Mouse (Mus musculus): ENCODE data around the gene Tac2. TPM values are rescaled to one million over a fixed set of nuclear protein-coding genes. Genes with fewer than 3 reads are reported as not detected.

Gene Tac2
- total and polyA plus RNA-seq, 3 experiments, result not detected

GRCm38 (mm10) chr10:127708850-127709370 is 15.4 kb upstream of the Tac2 start:
- Histone ChIP-seq H3K79me2 (replicated peaks; ENCODE audit: control insufficient read depth, insufficient read depth, low read length) (no peaks in the 10 kb centered on the region), H3K27me3 (ENCODE audit: control insufficient read depth, insufficient read depth, low read length) (no peaks in the 10 kb centered on the region), H3K27ac (no peak overlapping the region), H3K4me3 (no peak overlapping the region), H3K4me1 (ENCODE audit: control insufficient read depth, insufficient read depth, low read length) (peaks cover 1% of the 10 kb centered on the region; the same call in 1 of the 2 replicates), H3K36me3 (ENCODE audit: control insufficient read depth, insufficient read depth, low read length) (no peaks in the 10 kb centered on the region), H3K9ac (ENCODE audit: low read depth, low read length) (no peak overlapping the region)
- no peak for DNase-seq
- intact Hi-C loops (cut with DNase I), result no loop called here
- TF ChIP-seq CTCF (IDR thresholded peaks at IDR 0.05), result no peak
- TF ChIP-seq EP300 (IDR thresholded peaks at IDR 0.05; ENCODE audit: insufficient read depth, low read depth, low read length), result no peak
- TF ChIP-seq POLR2A (IDR thresholded peaks at IDR 0.05; ENCODE audit: insufficient read depth, low read depth, low read length), result no peak
- WGBS, result 93% methylated on average over 3 of the region's 3 CpGs

GRCm38 (mm10) chr10:127710331-127710730 is 13.9 kb upstream of the Tac2 start:
- WGBS, result 69% methylated on average over 13 of the region's 13 CpGs
- Histone ChIP-seq H3K79me2 (replicated peaks; ENCODE audit: control insufficient read depth, insufficient read depth, low read length) (no peaks in the 10 kb centered on the region), H3K4me1 (ENCODE audit: control insufficient read depth, insufficient read depth, low read length) (peaks cover 1% of the 10 kb centered on the region; the same call in 1 of the 2 replicates), H3K27ac (no peak overlapping the region), H3K27me3 (ENCODE audit: control insufficient read depth, insufficient read depth, low read length) (no peaks in the 10 kb centered on the region), H3K9ac (ENCODE audit: low read depth, low read length) (no peak overlapping the region), H3K36me3 (ENCODE audit: control insufficient read depth, insufficient read depth, low read length) (no peaks in the 10 kb centered on the region), H3K4me3 (no peak overlapping the region)
- intact Hi-C loops (cut with DNase I), result no loop called here
- no peak for DNase-seq
- TF ChIP-seq POLR2A (IDR thresholded peaks at IDR 0.05; ENCODE audit: insufficient read depth, low read depth, low read length) (no peak), CTCF (IDR thresholded peaks at IDR 0.05) (no peak), EP300 (IDR thresholded peaks at IDR 0.05; ENCODE audit: insufficient read depth, low read depth, low read length) (no peak)

GRCm38 (mm10) chr10:127712736-127713135 is 11.5 kb upstream of the Tac2 start:
- no peak overlapping the region for H3K9ac ChIP-seq (ENCODE audit: low read depth, low read length)
- no peak overlapping the region for H3K27ac ChIP-seq
- intact Hi-C loops (cut with DNase I), result no loop called here
- H3K27me3 ChIP-seq (ENCODE audit: control insufficient read depth, insufficient read depth, low read length), result no peaks in the 10 kb centered on the region
- TF ChIP-seq EP300 (IDR thresholded peaks at IDR 0.05; ENCODE audit: insufficient read depth, low read depth, low read length) (no peak), POLR2A (IDR thresholded peaks at IDR 0.05; ENCODE audit: insufficient read depth, low read depth, low read length) (no peak), CTCF (IDR thresholded peaks at IDR 0.05) (no peak)
- WGBS, result 71% methylated on average over 6 of the region's 6 CpGs
- peaks cover under 1% of the 10 kb centered on the region; the same call in 1 of the 2 replicates for H3K4me1 ChIP-seq (ENCODE audit: control insufficient read depth, insufficient read depth, low read length)
- DNase-seq, result no peak
- H3K79me2 ChIP-seq (replicated peaks; ENCODE audit: control insufficient read depth, insufficient read depth, low read length), result no peaks in the 10 kb centered on the region
- H3K4me3 ChIP-seq, result no peak overlapping the region
- no peaks in the 10 kb centered on the region for H3K36me3 ChIP-seq (ENCODE audit: control insufficient read depth, insufficient read depth, low read length)

- 22% methylated on average over 20 of the region's 20 CpGs for WGBS
- no peaks in the 10 kb centered on the region for H3K36me3 ChIP-seq (ENCODE audit: control insufficient read depth, insufficient read depth, low read length)
- peak overlapping the region; percentile 49 for H3K27ac ChIP-seq
- H3K4me3 ChIP-seq, result peak overlapping the region; percentile 27
- H3K27me3 ChIP-seq (ENCODE audit: control insufficient read depth, insufficient read depth, low read length), result peaks cover 1% of the 10 kb centered on the region; the same call in 1 of the 2 replicates
- H3K4me1 ChIP-seq (ENCODE audit: control insufficient read depth, insufficient read depth, low read length), result no peaks in the 10 kb centered on the region
- TF ChIP-seq POLR2A (IDR thresholded peaks at IDR 0.05; ENCODE audit: insufficient read depth, low read depth, low read length) (no peak), CTCF (IDR thresholded peaks at IDR 0.05) (no peak), EP300 (IDR thresholded peaks at IDR 0.05; ENCODE audit: insufficient read depth, low read depth, low read length) (no peak)
- H3K79me2 ChIP-seq (replicated peaks; ENCODE audit: control insufficient read depth, insufficient read depth, low read length), result no peaks in the 10 kb centered on the region
- DNase-seq, result peak in 1 of 2 experiments; percentile 51
- peak overlapping the region; percentile 55 for H3K9ac ChIP-seq (ENCODE audit: low read depth, low read length)
- intact Hi-C loops (cut with DNase I), result no loop called here
Measured at GRCm38 (mm10) chr10:127721671-127722418, 2.4 kb upstream of the Tac2 start.

GRCm38 (mm10) chr10:127725136-127725535 is 858 bp downstream of the Tac2 start:
- Histone ChIP-seq H3K9ac (ENCODE audit: low read depth, low read length) (no peak overlapping the region), H3K27me3 (ENCODE audit: control insufficient read depth, insufficient read depth, low read length) (peaks cover 1% of the 10 kb centered on the region; the same call in 1 of the 2 replicates), H3K27ac (no peak overlapping the region), H3K79me2 (replicated peaks; ENCODE audit: control insufficient read depth, insufficient read depth, low read length) (no peaks in the 10 kb centered on the region), H3K36me3 (ENCODE audit: control insufficient read depth, insufficient read depth, low read length) (no peaks in the 10 kb centered on the region), H3K4me1 (ENCODE audit: control insufficient read depth, insufficient read depth, low read length) (no peaks in the 10 kb centered on the region), H3K4me3 (no peak overlapping the region)
- TF ChIP-seq CTCF (IDR thresholded peaks at IDR 0.05) (no peak), POLR2A (IDR thresholded peaks at IDR 0.05; ENCODE audit: insufficient read depth, low read depth, low read length) (no peak), EP300 (IDR thresholded peaks at IDR 0.05; ENCODE audit: insufficient read depth, low read depth, low read length) (no peak)
- no peak for DNase-seq
- intact Hi-C loops (cut with DNase I), result no loop called here
- 57% methylated on average over 4 of the region's 4 CpGs for whole genome bisulfite sequencing

GRCm38 (mm10) chr10:127728437-127728836 is 4.2 kb downstream of the Tac2 start:
- Histone ChIP-seq H3K9ac (ENCODE audit: low read depth, low read length) (no peak overlapping the region), H3K4me3 (no peak overlapping the region), H3K4me1 (ENCODE audit: control insufficient read depth, insufficient read depth, low read length) (no peaks in the 10 kb centered on the region), H3K27me3 (ENCODE audit: control insufficient read depth, insufficient read depth, low read length) (no peaks in the 10 kb centered on the region), H3K79me2 (replicated peaks; ENCODE audit: control insufficient read depth, insufficient read depth, low read length) (no peaks in the 10 kb centered on the region), H3K27ac (no peak overlapping the region), H3K36me3 (ENCODE audit: control insufficient read depth, insufficient read depth, low read length) (no peaks in the 10 kb centered on the region)
- TF ChIP-seq POLR2A (IDR thresholded peaks at IDR 0.05; ENCODE audit: insufficient read depth, low read depth, low read length) (no peak), EP300 (IDR thresholded peaks at IDR 0.05; ENCODE audit: insufficient read depth, low read depth, low read length) (no peak), CTCF (IDR thresholded peaks at IDR 0.05) (no peak)
- DNase-seq, result no peak
- 68% methylated on average over 8 of the region's 8 CpGs for WGBS
- intact Hi-C loops (cut with DNase I), result no loop called here
